Mouse (Mus musculus) forebrain, embryonic 15.5 days (tissue): Measurements from ENCODE around the gene Fgfr2. TPM values are rescaled to one million over a fixed set of nuclear protein-coding genes. Genes with fewer than 3 reads are reported as not detected.

Source experiments
- ATAC-seq: fragments of 200-750 bp; cut with Nextera tagmentation; replicated peaks from 2 replicates; pipeline ENCODE4 v1.8.0; 2017; ENCODE audit warnings: mild to moderate bottlenecking, moderate TSS enrichment, moderate library complexity
- H3K27ac ChIP-seq: fragments of 300-500 bp; sonication (generic); replicated peaks from 2 replicates; pipeline ENCODE4 v1.5.1; 2015; ENCODE audit warnings: mild to moderate bottlenecking, inconsistent platforms
- H3K27me3 ChIP-seq: fragments of 300-500 bp; sonication (generic); 2 replicates; pipeline ENCODE4 v1.6.1; 2015; ENCODE audit warnings: inconsistent platforms
- H3K36me3 ChIP-seq: fragments of 300-500 bp; sonication (generic); 2 replicates; pipeline ENCODE4 v1.6.1; 2015; ENCODE audit warnings: mild to moderate bottlenecking, inconsistent platforms
- H3K4me1 ChIP-seq: fragments of 300-500 bp; sonication (generic); 2 replicates; pipeline ENCODE4 v1.6.1; 2015; ENCODE audit warnings: inconsistent platforms
- H3K4me2 ChIP-seq: fragments of 300-500 bp; sonication (generic); replicated peaks from 2 replicates; pipeline ENCODE4 v1.6.1; 2015; ENCODE audit warnings: mild to moderate bottlenecking, inconsistent platforms
- H3K4me3 ChIP-seq: fragments of 300-500 bp; sonication (generic); 2 replicates; pipeline ENCODE4 v1.5.1; 2015; ENCODE audit warnings: mild to moderate bottlenecking, inconsistent platforms
- H3K9ac ChIP-seq: fragments of 300-500 bp; sonication (generic); replicated peaks from 2 replicates; pipeline ENCODE4 v1.6.1; 2015; ENCODE audit warnings: mild to moderate bottlenecking, inconsistent platforms
- H3K9me3 ChIP-seq: fragments of 300-500 bp; sonication (generic); 2 replicates; pipeline ENCODE4 v1.6.1; 2016; ENCODE audit warnings: inconsistent platforms
- WGBS: fragments of 180-500 bp; shearing (Covaris S2); methylation state at CpG from one replicate; pipeline ENCODE4 v1.1.7; 2015; ENCODE audit warnings: mixed read lengths; 5-methylcytosine and 5-hydroxymethylcytosine counted together
- polyA plus RNA-seq: library from polyadenylated mRNA; unstranded; fragments of >200 nt; fragmentation: Nextera tagmentation; extraction: Ambion mirVana; gene quantifications from 2 replicates; pipeline ENCODE4 v1.2.1, GENCODE M21; 2015

Fgfr2 gene
- polyA plus RNA-seq, 1 experiment from 2014 or later: 48.1 TPM

DNA sequence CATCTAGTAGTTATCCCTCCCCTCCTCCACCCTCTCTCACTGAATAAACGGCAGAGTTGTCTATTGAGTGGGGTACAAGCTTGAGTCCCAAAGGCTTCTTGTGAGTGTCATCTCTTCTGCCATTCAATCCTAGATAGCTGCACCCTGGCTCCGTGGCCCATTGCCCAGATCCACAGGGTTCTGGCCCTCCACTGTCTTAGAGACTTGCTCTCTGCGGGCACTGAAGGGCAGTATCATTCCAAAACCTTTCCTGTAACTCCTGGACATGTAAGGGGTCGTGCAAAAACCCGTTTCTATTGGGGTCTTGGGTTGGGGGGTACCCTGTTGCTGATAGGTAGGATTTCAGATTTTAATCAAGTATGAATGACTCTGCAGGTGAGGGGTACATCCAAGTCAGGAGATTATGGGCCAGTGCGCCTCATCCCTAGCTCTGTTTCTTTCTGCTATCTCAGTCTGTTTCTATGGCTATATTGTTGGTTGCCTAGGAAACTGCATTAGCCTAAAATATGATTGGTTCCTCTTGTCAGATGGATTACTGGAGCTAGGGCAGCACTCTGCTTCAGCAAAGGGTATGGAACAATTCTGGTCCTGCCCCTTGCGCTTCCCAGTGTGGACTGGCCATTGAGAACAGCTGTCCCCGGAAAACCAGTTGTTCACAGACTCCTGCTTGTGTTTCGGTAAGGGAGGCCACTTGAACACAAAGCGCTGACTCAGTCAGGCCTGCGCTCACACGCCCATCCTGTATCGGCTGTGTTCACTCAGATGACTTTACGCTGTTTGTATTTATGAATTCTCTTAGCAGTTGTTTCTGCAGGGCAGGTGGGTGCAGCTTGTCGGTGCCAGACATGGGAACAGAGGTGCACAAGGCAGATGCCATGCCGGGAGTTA, 2426.6 kb downstream of the Fgfr2 start:
- H3K4me1 ChIP-seq: peaks cover 48% of the 10 kb centered on the region
- peak overlapping the region; percentile 21; the same call in 1 of the 2 replicates for H3K27ac ChIP-seq
- 72% methylated on average over 16 of the region's 16 CpGs for WGBS
- H3K36me3 ChIP-seq: peaks cover 6% of the 10 kb centered on the region; the same call in 1 of the 2 replicates
- no peak for ATAC-seq
- H3K4me2 ChIP-seq: peak overlapping the region; percentile 75
- H3K9ac ChIP-seq: no peak overlapping the region
- H3K27me3 ChIP-seq: no peaks in the 10 kb centered on the region
- H3K4me3 ChIP-seq: peak overlapping the region; percentile 15; the same call in 1 of the 2 replicates
- no peaks in the 10 kb centered on the region for H3K9me3 ChIP-seq

DNA sequence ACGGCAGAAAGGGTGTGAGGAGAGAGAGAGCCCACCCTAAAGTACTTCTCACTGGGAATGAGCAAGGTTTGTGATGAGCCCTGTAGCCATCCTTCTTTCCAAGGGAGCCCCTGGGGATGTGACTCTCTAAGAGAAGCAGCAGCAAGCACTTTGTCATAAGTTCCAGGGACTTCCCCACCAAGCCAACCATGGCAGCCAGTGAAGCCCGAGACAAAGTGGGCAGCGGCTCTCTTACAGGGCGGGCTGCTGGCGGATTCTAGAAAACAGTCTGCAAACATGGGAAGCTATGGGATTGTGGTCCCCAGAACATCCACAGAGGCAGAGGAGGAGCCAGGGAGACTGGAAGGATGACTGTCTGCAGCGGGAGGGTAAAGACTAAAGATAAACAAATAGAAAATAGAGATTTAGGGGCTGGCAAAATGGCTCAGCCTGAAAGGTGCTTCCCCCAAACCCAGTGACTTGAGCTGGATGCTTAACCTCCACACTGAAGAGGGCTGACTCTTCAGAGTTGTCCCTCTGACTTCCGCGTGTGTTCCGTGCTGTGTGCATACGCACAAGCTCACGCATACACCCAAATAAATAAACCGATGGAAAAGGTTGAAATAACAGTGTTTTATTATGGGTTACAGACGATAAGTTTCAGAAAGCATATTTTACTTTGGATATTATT, 2427.3 kb downstream of the Fgfr2 start:
- Histone ChIP-seq H3K27ac (no peak overlapping the region), H3K9ac (no peak overlapping the region), H3K4me3 (peak overlapping the region; percentile 79; the same call in 1 of the 2 replicates), H3K4me2 (peak overlapping the region; percentile 75), H3K36me3 (peaks cover 6% of the 10 kb centered on the region; the same call in 1 of the 2 replicates), H3K27me3 (no peaks in the 10 kb centered on the region), H3K4me1 (peaks cover 48% of the 10 kb centered on the region), H3K9me3 (no peaks in the 10 kb centered on the region)
- no peak for ATAC-seq
- 74% methylated on average over 13 of the region's 13 CpGs for WGBS

DNA sequence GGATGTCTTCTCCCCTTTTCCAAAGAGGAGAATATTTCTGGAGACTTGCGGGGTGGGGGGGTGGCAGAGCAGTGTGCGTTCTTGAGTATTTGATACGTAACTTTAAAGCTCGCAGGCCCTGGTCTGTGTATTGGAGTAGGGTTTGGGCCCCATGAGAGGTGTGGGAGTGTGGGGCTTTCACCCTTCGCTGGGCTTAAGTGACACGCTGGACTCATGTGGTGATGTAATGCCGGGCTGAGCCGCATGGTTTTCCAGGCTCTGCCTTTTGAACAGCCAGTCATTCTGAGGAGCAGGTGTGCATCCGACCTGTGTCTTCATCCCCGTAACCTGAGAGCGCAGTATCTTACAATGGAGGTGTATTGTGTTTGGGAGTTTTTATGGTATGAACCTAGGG, 2429.4 kb downstream of the Fgfr2 start:
- H3K4me1 ChIP-seq: peaks cover 48% of the 10 kb centered on the region
- H3K9me3 ChIP-seq: no peaks in the 10 kb centered on the region
- peak overlapping the region; percentile 79 for H3K4me3 ChIP-seq
- peak overlapping the region; percentile 75 for H3K4me2 ChIP-seq
- peak overlapping the region; percentile 97 for H3K9ac ChIP-seq
- peak overlapping the region; percentile 98 for H3K27ac ChIP-seq
- ATAC-seq: 0 out of 2 replicates have a peak, but pooled peaks have one; percentile 24
- 8% methylated on average over 11 of the region's 11 CpGs for WGBS
- H3K36me3 ChIP-seq: no peaks in the 10 kb centered on the region
- no peaks in the 10 kb centered on the region for H3K27me3 ChIP-seq

DNA sequence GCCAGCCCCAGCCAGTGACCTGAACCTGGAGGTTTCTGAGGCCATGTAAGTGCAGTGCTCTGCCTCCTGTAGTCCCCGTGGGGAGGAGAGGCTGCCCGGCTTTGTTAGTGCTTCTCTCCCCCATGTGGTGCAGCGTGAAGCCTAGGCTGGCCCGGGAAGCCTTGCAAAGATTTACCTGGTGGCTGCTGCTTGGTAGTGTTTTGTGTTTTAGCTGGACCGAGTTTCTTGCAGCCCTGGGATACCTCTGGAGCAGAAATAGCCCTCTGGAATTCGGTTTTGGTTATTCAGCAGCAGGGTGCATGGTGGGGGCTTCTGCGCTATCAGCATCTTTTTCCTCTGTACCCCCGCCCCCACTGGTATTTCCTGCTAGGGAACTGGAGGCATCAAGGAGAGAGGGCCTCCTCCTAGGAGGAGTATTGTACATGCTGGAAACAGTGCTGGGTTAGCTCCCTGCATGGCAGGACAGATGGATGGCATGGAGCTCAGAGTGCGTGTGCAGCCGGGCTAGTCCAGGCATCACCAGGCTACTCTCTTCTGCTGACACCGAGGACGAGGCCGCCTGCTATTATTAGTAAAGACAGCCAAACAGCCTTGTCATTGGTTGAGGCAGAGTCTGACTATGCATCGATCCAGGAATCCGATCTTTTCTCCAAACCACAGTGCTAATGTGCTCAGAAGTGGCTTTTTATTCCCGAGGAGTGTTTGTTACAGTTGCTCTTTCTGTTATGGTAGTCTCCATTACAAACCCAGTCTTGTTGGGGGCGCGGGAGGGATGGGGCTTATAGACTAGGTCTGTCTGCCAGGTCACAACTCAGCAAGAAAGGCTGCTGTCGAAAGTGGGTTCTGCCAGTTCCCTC, 2430.0 kb downstream of the Fgfr2 start:
- Histone ChIP-seq H3K36me3 (no peaks in the 10 kb centered on the region), H3K27me3 (no peaks in the 10 kb centered on the region), H3K9me3 (no peaks in the 10 kb centered on the region), H3K4me3 (peak overlapping the region; percentile 79), H3K9ac (peak overlapping the region; percentile 97), H3K4me2 (peak overlapping the region; percentile 75), H3K27ac (peak overlapping the region; percentile 98), H3K4me1 (peaks cover 48% of the 10 kb centered on the region)
- ATAC-seq: peak; percentile 82
- 1% methylated on average over 19 of the region's 19 CpGs for WGBS

DNA sequence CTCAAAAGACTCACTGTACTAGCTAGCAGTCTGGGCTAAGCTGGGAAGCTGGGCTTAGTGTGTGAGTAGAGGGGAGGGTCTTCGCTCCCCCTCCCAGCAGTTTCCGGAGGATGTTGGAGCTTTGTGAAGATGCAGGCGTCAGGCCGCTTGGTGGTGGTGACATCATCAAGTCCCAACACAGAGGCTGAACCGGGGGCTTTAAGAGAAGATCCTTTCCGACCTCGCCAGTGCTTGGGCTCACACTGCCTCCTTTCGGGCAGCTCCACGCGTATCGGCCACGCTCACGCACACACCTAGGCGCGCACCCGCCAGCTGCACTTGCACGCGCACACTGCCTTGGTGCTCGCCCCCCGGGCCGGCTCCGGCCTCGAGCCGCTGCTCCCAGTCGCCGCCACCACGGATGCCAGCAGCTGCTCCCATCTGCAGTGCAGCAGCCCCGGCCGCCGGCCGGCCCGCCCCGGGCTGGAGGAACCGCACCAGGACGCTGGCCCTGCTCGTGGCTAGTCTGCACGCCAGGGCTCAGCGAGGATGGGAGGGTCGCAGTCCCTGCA, 2430.7 kb downstream of the Fgfr2 start:
- WGBS: under 1% methylated on average over 39 of the region's 39 CpGs

DNA sequence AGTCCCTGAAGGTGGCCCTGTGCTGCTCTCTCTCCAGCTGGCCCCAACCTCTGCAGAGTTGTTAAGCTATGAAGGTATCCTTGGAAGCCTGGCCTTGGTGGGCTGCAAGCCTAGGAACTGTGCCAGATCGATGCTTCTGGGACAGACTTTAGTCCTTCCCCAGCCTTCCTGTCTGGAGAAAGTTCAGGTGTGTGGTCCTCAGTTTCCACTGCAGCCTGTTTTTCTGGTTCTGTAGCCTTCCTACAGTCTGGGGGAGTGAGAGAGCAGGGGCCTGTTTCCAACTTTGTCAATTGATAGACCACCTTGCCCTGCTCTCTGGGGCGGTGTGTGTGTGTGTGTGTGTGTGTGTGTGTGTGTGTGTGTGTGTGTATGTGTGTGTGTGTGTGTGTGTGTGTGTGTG, 2431.2 kb downstream of the Fgfr2 start:
- peak overlapping the region; percentile 75 for H3K4me2 ChIP-seq
- no peak for ATAC-seq
- H3K9me3 ChIP-seq: no peaks in the 10 kb centered on the region
- H3K27ac ChIP-seq: peak overlapping the region; percentile 98
- WGBS: 33% methylated on average over 2 of the region's 2 CpGs
- H3K4me1 ChIP-seq: peaks cover 38% of the 10 kb centered on the region
- H3K4me3 ChIP-seq: peak overlapping the region; percentile 79
- H3K36me3 ChIP-seq: no peaks in the 10 kb centered on the region
- peak overlapping the region; percentile 97 for H3K9ac ChIP-seq
- H3K27me3 ChIP-seq: no peaks in the 10 kb centered on the region

More for the DNA sequence above, 2430.7 kb downstream of the Fgfr2 start:
- Histone ChIP-seq H3K9ac (peak overlapping the region; percentile 97), H3K4me1 (peaks cover 43% of the 10 kb centered on the region), H3K27ac (peak overlapping the region; percentile 98), H3K9me3 (no peaks in the 10 kb centered on the region), H3K4me2 (peak overlapping the region; percentile 75), H3K27me3 (no peaks in the 10 kb centered on the region), H3K36me3 (no peaks in the 10 kb centered on the region), H3K4me3 (peak overlapping the region; percentile 79)
- ATAC-seq: peak; percentile 90

DNA sequence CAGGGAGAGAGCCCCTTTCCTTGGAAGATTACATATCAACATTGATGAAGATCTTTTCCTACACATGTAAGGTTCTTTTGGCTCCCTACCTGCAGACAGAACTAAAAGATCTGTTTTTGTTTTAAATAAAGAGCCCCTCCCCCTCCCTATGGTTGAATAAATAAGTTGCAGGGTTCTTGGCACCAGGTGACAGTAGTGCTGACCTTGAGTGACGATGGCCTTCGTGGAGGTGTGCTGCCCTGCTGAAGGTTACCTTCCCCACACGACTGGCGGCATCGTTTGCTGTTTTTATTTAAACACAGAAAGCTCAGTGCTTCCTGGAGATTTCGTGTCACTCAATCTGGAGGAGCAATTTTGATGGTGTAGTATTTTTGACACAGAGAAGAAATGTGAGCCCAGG, 2432.3 kb downstream of the Fgfr2 start:
- Histone ChIP-seq H3K9me3 (no peaks in the 10 kb centered on the region), H3K27ac (no peak overlapping the region), H3K4me1 (peaks cover 27% of the 10 kb centered on the region), H3K27me3 (no peaks in the 10 kb centered on the region), H3K4me3 (no peak overlapping the region), H3K4me2 (no peak overlapping the region), H3K36me3 (no peaks in the 10 kb centered on the region), H3K9ac (no peak overlapping the region)
- no peak for ATAC-seq
- WGBS: 80% methylated on average over 6 of the region's 6 CpGs

DNA sequence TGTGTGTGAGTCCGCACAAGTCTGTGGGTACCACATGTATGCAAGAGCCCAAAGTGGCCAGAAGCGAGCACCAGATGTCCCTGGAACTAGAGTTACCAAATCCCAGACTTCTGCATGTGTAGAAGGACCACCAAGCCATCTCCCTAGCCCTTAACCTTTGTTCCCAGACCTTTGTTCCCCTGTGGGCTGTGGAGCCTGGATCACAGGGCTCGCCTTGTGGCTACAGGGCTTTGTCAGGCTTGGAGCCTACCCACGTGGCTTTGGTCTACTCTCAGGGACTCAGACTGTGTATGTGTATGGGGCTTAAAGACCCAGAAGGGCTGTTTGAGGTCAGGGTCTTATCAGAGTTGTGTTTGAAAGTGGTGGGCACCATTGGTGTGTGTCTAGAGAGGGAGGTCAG, 2434.5 kb downstream of the Fgfr2 start:
- no peak overlapping the region for H3K4me2 ChIP-seq
- H3K4me1 ChIP-seq: peaks cover 5% of the 10 kb centered on the region
- H3K4me3 ChIP-seq: no peak overlapping the region
- 82% methylated on average over 4 of the region's 4 CpGs for WGBS
- H3K9me3 ChIP-seq: no peaks in the 10 kb centered on the region
- ATAC-seq: no peak
- H3K27me3 ChIP-seq: no peaks in the 10 kb centered on the region
- no peaks in the 10 kb centered on the region for H3K36me3 ChIP-seq
- no peak overlapping the region for H3K9ac ChIP-seq
- no peak overlapping the region for H3K27ac ChIP-seq

DNA sequence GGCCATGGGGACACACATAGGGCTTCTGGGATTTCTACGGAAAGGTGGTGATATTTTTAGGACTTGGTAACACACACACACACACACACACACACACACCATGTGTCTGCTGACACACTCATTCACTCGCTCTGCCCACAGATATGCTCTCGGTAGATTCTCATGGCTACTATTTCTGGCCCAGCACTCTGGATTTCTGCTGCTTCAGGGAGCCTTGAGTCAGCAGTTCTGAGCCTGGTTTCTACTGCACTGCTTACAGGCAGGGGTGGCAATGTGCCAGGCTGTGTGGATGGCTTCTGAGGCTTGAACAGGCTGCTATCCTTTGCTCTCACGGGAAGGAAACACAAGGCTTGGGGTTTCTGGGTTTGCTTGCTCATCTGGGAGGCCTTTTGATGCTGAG, 2441.4 kb downstream of the Fgfr2 start:
- Histone ChIP-seq H3K9me3 (no peaks in the 10 kb centered on the region), H3K4me3 (no peak overlapping the region), H3K9ac (no peak overlapping the region), H3K36me3 (no peaks in the 10 kb centered on the region), H3K4me1 (peaks cover 12% of the 10 kb centered on the region), H3K27me3 (no peaks in the 10 kb centered on the region), H3K27ac (no peak overlapping the region), H3K4me2 (no peak overlapping the region)
- 61% methylated on average over 4 of the region's 4 CpGs for WGBS
- ATAC-seq: no peak

DNA sequence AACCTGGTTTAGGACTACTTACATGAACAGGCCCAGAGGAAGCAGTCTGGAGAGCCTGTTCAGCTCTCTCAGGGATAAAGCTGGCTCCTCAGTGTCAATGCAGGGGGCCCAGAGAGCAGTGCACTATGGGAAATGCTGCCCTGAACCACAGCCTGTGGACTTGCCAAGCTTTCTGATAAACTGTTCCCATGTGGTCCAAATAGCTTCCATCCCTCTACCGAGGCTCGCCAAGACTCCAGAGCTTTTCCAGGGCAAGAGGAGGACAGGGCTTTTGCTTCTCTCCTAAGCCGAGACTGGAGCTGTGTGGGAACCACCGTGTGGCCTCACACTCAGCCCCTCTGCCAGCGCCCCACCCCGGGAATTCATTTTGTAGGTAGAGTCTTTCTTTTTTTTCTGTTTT, 2444.7 kb downstream of the Fgfr2 start:
- Histone ChIP-seq H3K27me3 (no peaks in the 10 kb centered on the region), H3K27ac (no peak overlapping the region), H3K9me3 (no peaks in the 10 kb centered on the region), H3K9ac (no peak overlapping the region), H3K4me2 (no peak overlapping the region), H3K36me3 (no peaks in the 10 kb centered on the region), H3K4me1 (peaks cover 16% of the 10 kb centered on the region), H3K4me3 (no peak overlapping the region)
- 94% methylated on average over 6 of the region's 6 CpGs for WGBS
- ATAC-seq: no peak

DNA sequence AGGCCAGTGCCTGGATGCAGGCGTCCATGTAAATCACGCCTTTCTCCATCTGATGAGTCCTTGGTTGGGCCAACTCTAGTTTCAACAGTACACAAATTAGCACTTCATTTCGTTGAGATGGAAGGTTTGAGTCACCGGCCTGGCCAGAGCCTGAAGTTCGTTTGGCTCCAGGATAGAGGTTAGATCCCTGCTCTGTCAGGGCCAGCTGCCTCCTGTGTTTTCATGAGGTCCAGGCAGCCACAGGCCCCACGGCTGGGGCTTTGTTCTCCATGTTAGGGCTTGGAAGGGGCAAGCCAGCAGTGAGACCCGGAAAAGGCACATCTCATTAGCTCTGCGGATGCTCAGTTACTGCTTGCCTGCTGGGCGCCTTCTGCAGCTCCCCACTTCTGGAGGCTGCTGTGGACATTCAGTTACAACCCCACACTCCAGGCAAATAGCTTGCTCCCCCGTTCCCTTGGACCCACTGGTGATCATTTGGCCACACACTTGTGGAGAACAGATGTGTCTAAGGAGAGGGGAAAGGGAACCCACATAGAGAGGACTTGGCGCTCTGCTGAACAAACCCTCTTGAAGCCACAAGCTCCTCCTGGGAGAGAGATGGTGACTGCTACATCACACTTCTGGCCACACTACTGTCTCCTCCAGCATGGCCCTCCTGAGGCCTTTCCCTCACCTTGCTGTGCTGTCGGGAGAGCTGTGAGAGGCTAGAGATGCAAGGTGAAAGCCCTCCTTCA, 2445.4 kb downstream of the Fgfr2 start:
- peak overlapping the region; percentile 57 for H3K27ac ChIP-seq
- H3K9me3 ChIP-seq: no peaks in the 10 kb centered on the region
- 59% methylated on average over 12 of the region's 12 CpGs for WGBS
- no peaks in the 10 kb centered on the region for H3K36me3 ChIP-seq
- ATAC-seq: peak; percentile 24; the same call in 1 of the 2 replicates
- no peak overlapping the region for H3K4me3 ChIP-seq
- H3K9ac ChIP-seq: no peak overlapping the region
- H3K4me2 ChIP-seq: no peak overlapping the region
- no peaks in the 10 kb centered on the region for H3K27me3 ChIP-seq
- H3K4me1 ChIP-seq: peaks cover 17% of the 10 kb centered on the region
